Mouse (Mus musculus) megakaryocyte-erythroid progenitor cell, adult 5-6 weeks (primary cell): ENCODE measurements around the gene Atp6v0c. TPM values are rescaled to one million over a fixed set of nuclear protein-coding genes. Genes with fewer than 3 reads are reported as not detected.
"Not testable (repeated sequence)": the region's sequence is repeated elsewhere in the genome, so short reads cannot be mapped to it uniquely, and the experiment has no call there.

Experiments
- ATAC-seq: replicated peaks from 2 replicates; pipeline ENCODE4 v1.8.0; 2016; ENCODE audit warnings: mild to moderate bottlenecking, inconsistent platforms; ENCODE audit not compliant: severe bottlenecking, poor library complexity, low FRiP score, low TSS enrichment
- total RNA-seq, 2 experiments: library from RNA; stranded (forward) in 1 of 2; stranded (reverse) in 1 of 2; fragments of 200-1000, 215-1000 nt in 1 of 2; fragments of >200 nt in 1 of 2; fragmentation: Nextera tagmentation in 1 of 2; gene quantifications; 2 replicates each; pipeline ENCODE4 v1.2.3; 2014 to 2017

Gene Atp6v0c
- total RNA-seq, 2 experiments from 2014 or later = 95.8 to 224 TPM

GRCm38 (mm10) chr17:24132919-24133318 lies 36.6 kb downstream of the Atp6v0c start:
- ATAC-seq = not testable (repeated sequence)

DNA sequence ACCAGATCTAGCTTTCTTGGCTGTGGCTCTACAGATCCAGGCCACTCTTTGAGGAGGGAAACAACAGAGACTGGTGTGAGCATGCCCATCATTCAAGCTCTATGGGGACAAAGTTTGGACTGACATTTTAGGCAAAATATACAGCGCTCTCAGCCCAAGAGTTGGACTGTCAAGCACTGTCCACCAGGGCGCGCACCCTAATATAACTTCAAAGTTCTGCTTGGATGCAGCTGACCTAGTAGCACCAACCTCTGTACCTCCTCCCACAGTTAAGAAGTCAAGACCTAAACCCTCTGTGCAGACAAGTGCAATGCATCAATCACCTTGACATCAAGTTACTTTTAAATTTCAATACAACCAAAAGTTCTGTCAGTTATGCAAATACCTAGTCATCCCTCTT lies 37.9 kb downstream of the Atp6v0c start:
- ATAC-seq = no peak

DNA sequence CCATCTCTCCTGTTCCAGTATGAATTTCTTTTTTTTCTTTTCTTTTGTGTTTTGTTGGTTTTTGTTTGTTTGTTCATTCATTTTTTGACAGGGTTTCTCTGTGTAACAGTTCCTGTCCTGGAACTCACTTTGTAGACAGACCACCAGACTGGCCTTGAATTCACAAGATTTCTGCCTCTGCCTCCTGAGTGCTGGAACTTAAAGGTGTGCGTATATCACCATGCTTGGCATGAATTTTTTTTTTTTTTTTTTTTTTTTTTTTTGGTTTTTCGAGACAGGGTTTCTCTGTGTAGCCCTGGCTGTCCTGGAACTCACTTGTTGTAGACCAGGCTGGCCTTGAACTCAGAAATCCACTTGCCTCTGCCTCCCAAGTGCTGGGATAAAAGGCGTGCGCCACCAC lies 40.3 kb downstream of the Atp6v0c start:
- ATAC-seq = not testable (repeated sequence)

- ATAC-seq = no peak
Measured at GRCm38 (mm10) chr17:24127592-24127991, 41.9 kb downstream of the Atp6v0c start.

- ATAC-seq = no peak
Measured at GRCm38 (mm10) chr17:24126801-24127200, 42.7 kb downstream of the Atp6v0c start.

- no peak for ATAC-seq
Measured at GRCm38 (mm10) chr17:24119446-24119845, 50.1 kb downstream of the Atp6v0c start.

Other genes with a start within 250 kb of the Atp6v0c start
- gene Sbp, start 228.0 kb downstream of the Atp6v0c start, total RNA-seq (2014; fragmentation: Nextera tagmentation) = not detected in 2 replicates
- not detected in 2 replicates for gene Sbp, start 228.0 kb downstream of the Atp6v0c start, total RNA-seq (2017)
- gene Sbpl, start 214.4 kb downstream of the Atp6v0c start, total RNA-seq (2014; fragmentation: Nextera tagmentation) = not detected in 2 replicates
- not detected in 2 replicates for gene Sbpl, start 214.4 kb downstream of the Atp6v0c start, total RNA-seq (2017)
- not detected in 2 replicates for gene Prss30, start 189.1 kb downstream of the Atp6v0c start, total RNA-seq (2014; fragmentation: Nextera tagmentation)
- 1.0 TPM in 1 of 2 replicates, not detected in the other for gene Prss30, start 189.1 kb downstream of the Atp6v0c start, total RNA-seq (2017)
- not detected in 2 replicates for gene Prss22, start 171.6 kb downstream of the Atp6v0c start, total RNA-seq (2014; fragmentation: Nextera tagmentation)
- not detected in 2 replicates for gene Prss22, start 171.6 kb downstream of the Atp6v0c start, total RNA-seq (2017)
- gene Prss27, start 131.6 kb downstream of the Atp6v0c start, total RNA-seq (2014; fragmentation: Nextera tagmentation) = not detected in 2 replicates
- not detected in 2 replicates for gene Prss27, start 131.6 kb downstream of the Atp6v0c start, total RNA-seq (2017)
- gene Kctd5, start 96.2 kb downstream of the Atp6v0c start, total RNA-seq (2014; fragmentation: Nextera tagmentation) = 17.1 and 24.2 TPM in 2 replicates
- 20.9 and 21.9 TPM in 2 replicates for gene Kctd5, start 96.2 kb downstream of the Atp6v0c start, total RNA-seq (2017)
- gene Pdpk1, start 18.8 kb downstream of the Atp6v0c start, total RNA-seq (2014; fragmentation: Nextera tagmentation) = 47.0 and 48.0 TPM in 2 replicates
- gene Pdpk1, start 18.8 kb downstream of the Atp6v0c start, total RNA-seq (2017) = 34.4 and 37.7 TPM in 2 replicates
- gene Amdhd2, start 5.9 kb downstream of the Atp6v0c start, total RNA-seq (2014; fragmentation: Nextera tagmentation) = 50.8 and 51.8 TPM in 2 replicates
- gene Amdhd2, start 5.9 kb downstream of the Atp6v0c start, total RNA-seq (2017) = 13.1 and 19.8 TPM in 2 replicates
- gene Tbc1d24, start 35.9 kb upstream of the Atp6v0c start, total RNA-seq (2014; fragmentation: Nextera tagmentation) = 32.2 and 45.2 TPM in 2 replicates
- gene Tbc1d24, start 35.9 kb upstream of the Atp6v0c start, total RNA-seq (2017) = 6.0 and 6.6 TPM in 2 replicates
- gene Ntn3, start 39.8 kb upstream of the Atp6v0c start, total RNA-seq (2014; fragmentation: Nextera tagmentation) = 0.92 TPM in 2 replicates
- gene Ntn3, start 39.8 kb upstream of the Atp6v0c start, total RNA-seq (2017) = 0.19 and 0.38 TPM in 2 replicates
- gene Tedc2, start 51.1 kb upstream of the Atp6v0c start, total RNA-seq (2014; fragmentation: Nextera tagmentation) = 19.8 and 31.0 TPM in 2 replicates
- gene Tedc2, start 51.1 kb upstream of the Atp6v0c start, total RNA-seq (2017) = 16.8 and 18.0 TPM in 2 replicates
- gene Ccnf, start 81.8 kb upstream of the Atp6v0c start, total RNA-seq (2014; fragmentation: Nextera tagmentation) = 34.7 and 40.9 TPM in 2 replicates
- 17.5 and 24.4 TPM in 2 replicates for gene Ccnf, start 81.8 kb upstream of the Atp6v0c start, total RNA-seq (2017)
- not detected in 2 replicates for gene Abca17, start 181.4 kb upstream of the Atp6v0c start, total RNA-seq (2014; fragmentation: Nextera tagmentation)
- not detected in 2 replicates for gene Abca17, start 181.4 kb upstream of the Atp6v0c start, total RNA-seq (2017)
- gene Abca3, start 182.2 kb upstream of the Atp6v0c start, total RNA-seq (2014; fragmentation: Nextera tagmentation) = 103 and 105 TPM in 2 replicates
- 30.3 and 39.6 TPM in 2 replicates for gene Abca3, start 182.2 kb upstream of the Atp6v0c start, total RNA-seq (2017)
- gene Rnps1, start 244.9 kb upstream of the Atp6v0c start, total RNA-seq (2014; fragmentation: Nextera tagmentation) = 325 and 334 TPM in 2 replicates
- gene Rnps1, start 244.9 kb upstream of the Atp6v0c start, total RNA-seq (2017) = 263 and 290 TPM in 2 replicates